Mouse (Mus musculus): ENCODE results near the gene Mpnd.

The Mpnd gene

DNA sequence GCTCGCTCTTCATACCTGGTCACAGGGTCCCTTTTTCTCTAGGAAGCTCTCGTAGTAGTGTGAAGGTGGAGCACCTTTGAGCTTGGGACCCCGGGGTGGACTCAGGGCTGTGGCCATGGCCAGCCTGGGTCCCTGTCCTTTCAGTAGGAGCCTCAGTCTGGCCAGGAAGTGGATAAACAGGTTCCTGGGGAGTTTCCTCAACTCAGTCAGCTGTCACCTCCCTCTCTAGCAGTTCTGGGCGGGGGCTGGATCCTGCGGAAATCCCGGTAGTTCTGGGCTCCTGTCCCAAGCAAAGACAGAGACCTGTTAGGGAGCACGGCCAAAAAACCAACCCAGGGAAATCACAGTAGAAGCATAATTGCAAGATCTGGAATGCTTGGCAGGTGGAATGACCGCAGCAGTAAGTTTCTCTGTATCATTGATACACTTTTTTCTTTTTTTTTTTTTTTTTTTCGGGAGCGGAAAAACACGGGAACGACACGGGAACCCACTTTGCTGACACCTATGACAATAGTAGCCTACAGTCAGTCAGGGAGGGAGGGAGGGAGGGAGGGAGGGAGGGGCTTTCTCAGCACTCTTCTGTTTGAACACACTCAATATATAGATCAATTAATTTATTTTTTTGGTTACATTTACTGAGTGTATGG is at the start of gene Mpnd, which contains the start of gene Stap2:
Gene Mpnd, plus strand, starts transcription at position 297 of the 647 bp plus-strand sequence.
Gene Stap2, minus strand, starts transcription at position 170 of the 647 bp plus-strand sequence.
- no peak for DNase-seq (ENCODE audit: low spot score)

GRCm38 (mm10) chr17:55956129-55956528 is 49.4 kb upstream of the Mpnd start:
- peak; percentile 62 for DNase-seq (ENCODE audit: low spot score)

GRCm38 (mm10) chr17:55956591-55956990 is 48.9 kb upstream of the Mpnd start:
- no peak for DNase-seq (ENCODE audit: low spot score)

DNA sequence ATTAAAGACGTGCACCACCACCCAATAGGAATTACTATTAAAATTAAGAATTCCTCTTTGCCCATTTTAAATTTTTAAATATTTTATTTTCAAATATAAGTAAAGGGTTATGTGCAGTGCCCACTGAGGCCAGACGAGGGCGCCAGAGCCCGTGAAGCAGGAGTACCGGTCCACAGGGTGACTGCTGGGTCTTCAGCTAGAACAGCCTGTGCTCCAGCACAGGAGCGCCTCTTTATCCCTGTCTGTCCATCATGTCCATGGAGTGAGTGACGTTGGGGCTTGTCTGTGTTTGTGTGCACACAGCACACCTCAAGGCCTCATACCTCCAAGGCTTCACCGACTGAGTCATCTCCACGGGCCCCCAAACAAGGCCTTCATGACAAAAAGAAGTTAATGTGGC is 48.3 kb upstream of the Mpnd start:
- DNase-seq (ENCODE audit: low spot score), result peak; percentile 63

DNA sequence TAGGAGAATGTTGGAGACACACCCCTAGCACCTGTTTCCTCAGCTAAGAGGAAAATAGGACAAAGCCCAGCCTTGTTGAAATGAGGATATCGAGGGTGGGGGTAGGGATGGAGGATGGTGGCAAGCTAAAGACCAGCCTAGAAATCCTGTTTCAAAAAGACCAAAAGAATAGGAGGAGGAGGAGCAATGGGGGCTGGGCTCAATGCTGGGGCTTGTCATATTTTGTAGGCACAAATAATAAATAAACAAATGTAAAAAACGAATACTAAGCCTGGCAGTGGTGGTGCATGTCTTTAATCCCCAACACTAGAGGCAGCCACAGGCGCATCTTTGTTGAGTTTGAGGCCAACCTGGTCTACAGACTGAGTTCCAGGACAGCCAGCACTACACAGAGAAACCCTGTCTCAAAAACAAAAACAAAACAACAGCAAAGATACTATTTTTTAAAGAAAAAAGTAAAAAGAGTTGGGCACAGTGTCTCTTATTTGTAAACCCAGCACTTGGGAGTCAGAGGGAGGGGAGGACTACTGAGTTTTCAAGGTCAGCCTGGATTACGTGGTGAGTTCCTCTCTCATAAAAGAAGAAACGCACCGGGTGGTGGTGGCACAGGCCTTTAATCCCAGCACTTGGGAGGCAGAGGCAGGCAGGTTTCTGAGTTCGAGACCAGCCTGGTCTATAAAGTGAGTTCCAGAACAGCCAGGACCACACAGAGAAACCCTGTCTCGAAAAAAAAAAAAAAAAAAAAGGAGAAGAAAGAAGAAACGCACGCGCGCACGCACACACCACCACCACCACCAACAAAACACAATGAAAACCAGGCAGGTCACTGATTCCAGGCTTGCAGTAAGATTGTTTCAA is 47.6 kb upstream of the Mpnd start:
- DNase-seq (ENCODE audit: low spot score), result no peak

GRCm38 (mm10) chr17:55958584-55958886 is 47.0 kb upstream of the Mpnd start:
- no peak for DNase-seq (ENCODE audit: low spot score)

GRCm38 (mm10) chr17:55958918-55959728 is 46.4 kb upstream of the Mpnd start, which contains the start of gene Yju2:
Gene Yju2, plus strand, starts transcription at chr17:55959099.
- DNase-seq (ENCODE audit: low spot score), result peak; percentile 91

DNA sequence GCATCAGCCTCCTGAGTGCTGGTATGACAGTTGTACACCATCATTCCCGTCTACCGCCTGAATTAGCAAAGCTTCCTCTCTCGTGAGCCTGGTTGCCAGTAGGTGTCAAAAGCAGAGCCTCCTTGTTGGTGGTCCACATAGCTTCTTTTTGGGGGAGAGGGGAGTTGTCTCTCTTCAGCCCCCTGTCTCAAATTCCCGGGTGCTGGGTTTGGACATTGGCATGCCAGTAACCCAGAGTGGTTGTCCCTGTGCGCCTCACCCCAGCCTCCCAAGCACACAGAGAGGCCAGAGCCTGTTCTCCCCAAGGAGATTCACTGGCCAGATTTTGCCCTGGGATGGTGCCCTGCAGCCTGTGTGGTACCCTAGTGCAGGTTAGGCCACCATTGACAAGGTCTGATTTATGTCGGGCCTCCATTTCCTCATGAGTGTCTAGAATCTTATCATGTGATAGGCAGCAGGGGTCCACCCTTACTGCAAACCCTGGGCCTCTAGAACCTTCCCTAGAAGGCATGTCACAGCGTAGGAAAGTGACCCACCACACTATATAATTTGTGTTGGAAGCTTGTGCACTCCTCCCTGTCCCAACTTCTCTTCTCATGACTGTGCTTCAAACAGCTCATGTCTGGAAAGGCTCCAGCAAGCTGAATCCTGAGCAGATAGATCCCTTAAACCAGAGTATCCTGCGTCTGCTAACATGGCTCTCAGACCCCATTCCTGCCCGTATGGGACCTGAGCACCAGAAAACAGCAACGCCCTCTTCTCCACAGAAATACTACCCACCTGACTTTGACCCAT is 45.4 kb upstream of the Mpnd start:
- no peak for DNase-seq (ENCODE audit: low spot score)

GRCm38 (mm10) chr17:55960791-55961190 is 44.7 kb upstream of the Mpnd start:
- no peak for DNase-seq (ENCODE audit: low spot score)

DNA sequence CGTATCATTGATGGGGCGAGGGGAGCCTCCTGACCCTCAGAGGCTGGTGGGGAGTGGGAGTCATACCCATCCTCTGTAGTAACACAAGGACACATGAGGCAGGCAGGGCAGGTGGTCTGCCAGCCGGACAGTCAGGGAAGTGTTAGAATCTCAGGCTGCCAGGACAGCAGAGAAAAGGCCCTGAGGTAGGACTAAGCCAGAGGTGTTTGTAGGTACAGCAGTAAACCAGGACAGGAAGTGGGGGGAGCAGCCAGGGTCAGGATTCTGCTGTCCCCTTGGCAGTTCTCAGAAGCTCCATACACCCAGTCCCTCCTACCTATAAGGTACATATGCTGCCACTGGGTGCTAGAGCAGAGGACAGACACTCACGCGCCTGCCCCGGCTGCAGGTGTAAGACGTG is 43.9 kb upstream of the Mpnd start:
- DNase-seq (ENCODE audit: low spot score), result no peak

GRCm38 (mm10) chr17:55963171-55963570 is 42.3 kb upstream of the Mpnd start:
- no peak for DNase-seq (ENCODE audit: low spot score)

GRCm38 (mm10) chr17:55964496-55964895 is 41.0 kb upstream of the Mpnd start:
- DNase-seq (ENCODE audit: low spot score), result no peak

DNA sequence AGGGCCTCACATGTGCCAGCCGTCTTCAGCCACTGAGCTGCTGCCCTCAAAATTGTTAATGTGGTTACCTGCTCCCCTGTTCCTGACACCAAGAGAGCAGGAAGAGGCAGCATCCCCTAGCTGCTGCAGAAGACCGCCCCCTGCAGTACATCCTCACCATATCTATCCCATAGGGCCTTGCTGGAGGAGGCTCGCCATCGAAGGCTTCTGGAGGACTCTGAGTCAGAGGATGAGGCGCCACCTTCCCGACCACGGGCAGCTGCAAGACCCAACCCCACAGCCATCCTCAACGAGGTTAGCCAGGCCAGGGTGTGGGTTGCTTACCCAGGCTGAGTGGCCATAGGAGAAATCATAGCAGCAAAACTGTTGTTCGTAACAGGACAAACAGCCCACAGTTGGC is 40.5 kb upstream of the Mpnd start:
- DNase-seq (ENCODE audit: low spot score), result no peak

DNA sequence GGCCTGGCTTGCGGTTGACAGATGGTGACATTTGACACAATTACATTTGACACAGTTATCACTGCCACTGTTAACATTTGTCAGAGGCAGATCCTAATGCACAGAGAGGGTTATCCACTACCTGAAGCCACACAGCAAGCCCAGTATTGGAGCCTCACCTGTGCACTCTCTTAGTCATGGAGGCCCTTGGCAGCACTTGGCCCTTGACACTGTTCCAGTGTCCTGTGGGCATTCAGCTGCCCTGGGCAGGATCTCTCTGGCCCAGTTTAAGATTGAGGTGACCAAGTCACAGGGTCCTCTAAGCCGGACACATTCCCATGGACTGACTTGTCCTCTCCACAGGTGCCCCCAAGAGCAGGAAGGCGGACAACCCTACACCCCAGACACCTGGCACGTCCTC is 38.3 kb upstream of the Mpnd start:
- DNase-seq (ENCODE audit: low spot score), result no peak

GRCm38 (mm10) chr17:55968210-55968609 is 37.3 kb upstream of the Mpnd start:
- DNase-seq (ENCODE audit: low spot score), result no peak

DNA sequence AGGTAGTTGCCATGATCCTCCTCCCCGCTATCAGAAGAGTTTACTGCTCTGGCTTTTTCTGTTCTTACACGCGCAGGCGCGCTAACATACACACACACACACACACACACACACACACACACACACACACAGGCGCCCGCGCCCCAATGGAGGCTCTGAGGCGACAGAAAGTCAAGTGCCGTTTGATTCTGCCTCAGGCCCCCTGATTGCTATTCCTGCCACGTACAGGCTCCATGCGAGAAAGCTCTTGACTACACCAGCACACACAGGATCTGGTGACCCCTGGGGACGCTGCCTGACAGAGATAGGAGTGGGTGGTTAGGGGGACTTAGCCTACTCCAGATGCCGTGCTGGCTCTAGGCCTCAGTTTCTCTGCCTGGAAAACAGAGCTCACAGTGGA is 36.0 kb upstream of the Mpnd start:
- no peak for DNase-seq (ENCODE audit: low spot score)

- DNase-seq (ENCODE audit: low spot score), result no peak
Observed at GRCm38 (mm10) chr17:55969966-55970891, 35.3 kb upstream of the Mpnd start, which contains the start of gene Shd. Gene Shd, plus strand, starts transcription at chr17:55970467.

DNA sequence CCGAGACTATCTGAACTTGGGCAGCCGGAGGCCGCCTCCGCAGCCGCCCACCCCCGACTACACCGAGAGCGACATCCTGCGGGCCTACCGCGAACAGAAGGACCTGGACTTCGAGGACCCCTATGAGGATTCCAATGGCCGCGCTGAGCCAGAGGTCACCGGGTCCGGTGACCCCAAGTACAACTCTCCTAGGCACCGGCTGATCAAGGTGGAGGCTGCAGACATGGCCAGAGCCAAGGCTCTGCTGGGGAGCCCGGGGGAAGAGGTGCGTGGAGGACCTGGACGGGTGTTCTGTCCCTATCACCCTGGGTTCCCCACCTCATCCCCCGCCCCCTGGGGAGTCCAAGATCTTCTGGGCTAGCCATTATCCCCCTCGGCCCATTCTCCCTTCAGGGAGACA is 34.1 kb upstream of the Mpnd start:
- no peak for DNase-seq (ENCODE audit: low spot score)

- peak; percentile 76 for DNase-seq (ENCODE audit: low spot score)
Observed at GRCm38 (mm10) chr17:55976255-55976862, 29.2 kb upstream of the Mpnd start.

DNA sequence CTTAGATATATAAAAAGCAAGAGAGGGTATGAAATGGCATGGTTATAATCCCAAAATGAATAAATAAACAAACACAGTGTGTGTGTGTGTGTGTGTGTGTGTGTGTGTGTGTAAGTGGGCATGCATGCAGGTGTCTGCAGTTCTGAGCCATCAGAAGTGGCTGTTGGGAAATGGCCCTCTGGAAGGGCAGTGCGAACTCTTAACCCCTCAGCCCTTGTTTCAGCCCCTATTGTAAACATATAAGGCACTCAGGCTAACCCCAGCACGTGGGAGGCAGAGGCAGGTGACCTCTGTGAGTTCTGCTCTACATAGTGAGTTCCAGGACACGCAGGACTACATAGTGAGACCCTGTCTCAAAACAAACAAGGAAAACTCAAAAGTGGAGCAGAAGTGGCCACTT is 28.2 kb upstream of the Mpnd start:
- DNase-seq (ENCODE audit: low spot score), result no peak
